Mouse (Mus musculus) NIH3T3 (cell line): ENCODE results near the gene a.
"Not testable (repeated sequence)": the region's sequence is repeated elsewhere in the genome, so short reads cannot be mapped to it uniquely, and the experiment has no call there.

ENCODE experiments used
- DNase-seq: peaks from one replicate; pipeline ENCODE4 v3.0.0-alpha.2; 2012; ENCODE audit warnings: low read depth

The a gene

GRCm38 (mm10) chr2:155053512-155053911 is 262.3 kb downstream of the a start:
- not testable (repeated sequence) for DNase-seq

- DNase-seq: no peak
Measured at GRCm38 (mm10) chr2:155054672-155055071, 263.5 kb downstream of the a start.

GRCm38 (mm10) chr2:155056076-155056578 is 264.9 kb downstream of the a start:
- DNase-seq: no peak

GRCm38 (mm10) chr2:155057361-155057760 is 266.2 kb downstream of the a start:
- DNase-seq: no peak

GRCm38 (mm10) chr2:155071027-155071426 is 279.8 kb downstream of the a start:
- peak; percentile 76 for DNase-seq

GRCm38 (mm10) chr2:155072353-155073145 is 281.3 kb downstream of the a start:
- no peak for DNase-seq

GRCm38 (mm10) chr2:155073347-155073746 is 282.1 kb downstream of the a start:
- no peak for DNase-seq

GRCm38 (mm10) chr2:155073978-155074765 is 283.0 kb downstream of the a start, which contains the start of gene Ahcy:
TSS of gene Ahcy (minus strand) at chr2:155074497.
- peak; percentile 93 for DNase-seq

- DNase-seq: no peak
Measured at GRCm38 (mm10) chr2:155074766-155075330, 283.6 kb downstream of the a start.

- no peak for DNase-seq
Measured at GRCm38 (mm10) chr2:155075649-155076048, 284.4 kb downstream of the a start.

- DNase-seq: peak; percentile 51
Measured at GRCm38 (mm10) chr2:155079500-155080178, 288.4 kb downstream of the a start.

GRCm38 (mm10) chr2:155080179-155080530 is 289.0 kb downstream of the a start:
- no peak for DNase-seq

GRCm38 (mm10) chr2:155081056-155081455 is 289.9 kb downstream of the a start:
- no peak for DNase-seq

- DNase-seq: peak; percentile 82
Measured at GRCm38 (mm10) chr2:155082121-155082803, 291.1 kb downstream of the a start.

GRCm38 (mm10) chr2:155084546-155084945 is 293.3 kb downstream of the a start:
- no peak for DNase-seq

- no peak for DNase-seq
Measured at GRCm38 (mm10) chr2:155086328-155086727, 295.1 kb downstream of the a start.

- no peak for DNase-seq
Measured at GRCm38 (mm10) chr2:155088264-155088663, 297.1 kb downstream of the a start.

GRCm38 (mm10) chr2:155090909-155091742 is 299.9 kb downstream of the a start:
- DNase-seq: peak; percentile 42

GRCm38 (mm10) chr2:155091743-155092075 is 300.5 kb downstream of the a start:
- no peak for DNase-seq

GRCm38 (mm10) chr2:155093418-155093817 is 302.2 kb downstream of the a start:
- DNase-seq: no peak
